23 mouse cellular contexts compared by ENCODE assay signal in genomic region chr12:112158246-112158645, GRCm38 (mm10). TPM values are rescaled to one million over a fixed set of nuclear protein-coding genes. Genes with fewer than 3 reads are reported as not detected.
A peak's percentile ranks its signal among the peaks of the same experiment; 100 is the strongest.
DNase-seq lines count a peak whose midpoint lies in the region; ATAC-seq and TF ChIP-seq lines count a peak whose summit lies in the region.
"Had no signal": no experiment of that assay in that cellular context is flagged by ENCODE, and none has a peak within 500 bp of the region (broad histone marks: within the 10 kb centered on the region; RNA-seq: fewer than 3 reads in every experiment).

No protein-coding gene starts in this region.

- peaks cover 94% of the 10 kb centered on the region for H3K4me1 ChIP-seq in hindbrain, embryonic 10.5 days (replicated peaks)
- peaks cover 20% of the 10 kb centered on the region for H3K4me1 ChIP-seq in hindbrain, embryonic 16.5 days (ENCODE audit: control insufficient read depth, insufficient read depth, low read depth, low read length)
- peaks cover 21% of the 10 kb centered on the region for H3K4me1 ChIP-seq in kidney, embryonic 15.5 days
- H3K4me1 ChIP-seq in G1E (ENCODE audit: insufficient read depth, low read depth, low read length) = no peaks in the 10 kb centered on the region
- H3K4me1 ChIP-seq in embryonic facial prominence, embryonic 14.5 days (ENCODE audit: control insufficient read depth, insufficient read depth, low read length) = peaks cover 11% of the 10 kb centered on the region; the same call in 1 of the 2 replicates
- peaks cover 15% of the 10 kb centered on the region for H3K4me1 ChIP-seq in heart, adult 2 months (ENCODE audit: control insufficient read depth, insufficient read depth, low read length)

- 0 out of 2 replicates have a peak, but pooled peaks have one; percentile 6 for TF ChIP-seq CTCF in G1E (IDR thresholded peaks at IDR 0.05; ENCODE audit: low read depth, low read length)
- TF ChIP-seq CTCF in heart, adult 2 months (IDR thresholded peaks at IDR 0.05) = no peak

- no peak overlapping the region for H3K9ac ChIP-seq in hindbrain, embryonic 16.5 days (ENCODE audit: low read depth, low read length)
- no peak overlapping the region for H3K9ac ChIP-seq in kidney, embryonic 15.5 days
- no peak overlapping the region for H3K9ac ChIP-seq in embryonic facial prominence, embryonic 14.5 days (ENCODE audit: low read depth, low read length)
- H3K9ac ChIP-seq in heart, adult 2 months (ENCODE audit: low read depth, low read length) = no peak overlapping the region
- H3K9ac ChIP-seq: hindbrain, embryonic 13.5 days had no signal

- no peak for TF ChIP-seq POLR2A in heart, adult 2 months (IDR thresholded peaks at IDR 0.05; ENCODE audit: insufficient read depth, low read depth, low read length)

- 64% methylated on average over 8 of the region's 8 CpGs for WGBS in hindbrain, embryonic 10.5 days
- 71% methylated on average over 8 of the region's 8 CpGs for WGBS in hindbrain, embryonic 16.5 days
- WGBS in kidney, embryonic 15.5 days = 48% methylated on average over 8 of the region's 8 CpGs
- 62% methylated on average over 8 of the region's 8 CpGs for WGBS in embryonic facial prominence, embryonic 14.5 days
- 58% methylated on average over 8 of the region's 8 CpGs for WGBS in heart, adult 2 months

- no peak overlapping the region for H3K4me3 ChIP-seq in hindbrain, embryonic 10.5 days
- no peak overlapping the region for H3K4me3 ChIP-seq in hindbrain, embryonic 16.5 days (ENCODE audit: low read length)
- H3K4me3 ChIP-seq in kidney, embryonic 15.5 days (replicated peaks) = no peak overlapping the region
- H3K4me3 ChIP-seq in G1E (ENCODE audit: low read depth, low read length) = no peak overlapping the region
- no peak overlapping the region for H3K4me3 ChIP-seq in embryonic facial prominence, embryonic 14.5 days (ENCODE audit: low read depth, low read length)
- no peak overlapping the region for H3K4me3 ChIP-seq in heart, adult 2 months
- H3K4me3 ChIP-seq: heart, embryonic 10.5 days; hindbrain, embryonic 13.5 days had no signal

- H3K27ac ChIP-seq in hindbrain, embryonic 10.5 days = peak overlapping the region; percentile 43; the same call in 1 of the 2 replicates
- H3K27ac ChIP-seq in hindbrain, embryonic 16.5 days (ENCODE audit: low read depth, low read length) = no peak overlapping the region
- no peak overlapping the region for H3K27ac ChIP-seq in kidney, embryonic 15.5 days
- no peak overlapping the region for H3K27ac ChIP-seq in embryonic facial prominence, embryonic 14.5 days (replicated peaks; ENCODE audit: low read depth, low read length)
- H3K27ac ChIP-seq in heart, adult 2 months = no peak overlapping the region
- H3K27ac ChIP-seq: hindbrain, embryonic 13.5 days had no signal

- no peak for TF ChIP-seq EP300 in heart, adult 2 months (IDR thresholded peaks at IDR 0.05; ENCODE audit: insufficient read depth, low read depth, low read length)

- no peaks in the 10 kb centered on the region; the same call in 1 of the 2 replicates for H3K79me2 ChIP-seq in heart, adult 2 months (replicated peaks; ENCODE audit: control insufficient read depth, insufficient read depth, low read length)

- no peak for DNase-seq in hindbrain, embryonic 10.5 days (ENCODE audit: low spot score)
- no peak for DNase-seq in kidney, adult 11 months
- no peak for DNase-seq in G1E (ENCODE audit: low spot score)
- DNase-seq in embryonic facial prominence, embryonic 14.5 days (ENCODE audit: low spot score) = no peak
- DNase-seq in heart, adult 2 months = no peak
- DNase-seq: adrenal gland, postnatal 14 days; cerebellum, adult 18-20 months; cerebellum, adult 9-11 months; cerebellum, postnatal 36 days; gastrocnemius, postnatal 36 days; heart, adult 11 months; heart, postnatal 10 days; heart, postnatal 4 days had no signal

- no peak overlapping the region for H3K4me2 ChIP-seq in hindbrain, embryonic 16.5 days (ENCODE audit: low read length)
- no peak overlapping the region for H3K4me2 ChIP-seq in kidney, embryonic 15.5 days
- no peak overlapping the region for H3K4me2 ChIP-seq in embryonic facial prominence, embryonic 14.5 days (ENCODE audit: low read depth, low read length)
- H3K4me2 ChIP-seq: hindbrain, embryonic 13.5 days had no signal

- peaks cover 46% of the 10 kb centered on the region for H3K36me3 ChIP-seq in hindbrain, embryonic 10.5 days
- H3K36me3 ChIP-seq in hindbrain, embryonic 16.5 days (ENCODE audit: control insufficient read depth, insufficient read depth, low read length) = no peaks in the 10 kb centered on the region
- peaks cover 6% of the 10 kb centered on the region; the same call in 1 of the 2 replicates for H3K36me3 ChIP-seq in kidney, embryonic 15.5 days
- no peaks in the 10 kb centered on the region for H3K36me3 ChIP-seq in G1E (replicated peaks)
- H3K36me3 ChIP-seq in embryonic facial prominence, embryonic 14.5 days (ENCODE audit: control insufficient read depth, insufficient read depth, low read length) = peaks cover 14% of the 10 kb centered on the region; the same call in 1 of the 2 replicates
- H3K36me3 ChIP-seq in heart, adult 2 months (ENCODE audit: control insufficient read depth, insufficient read depth, low read length) = no peaks in the 10 kb centered on the region
- H3K36me3 ChIP-seq: hindbrain, embryonic 13.5 days had no signal

- peaks cover 85% of the 10 kb centered on the region for H3K27me3 ChIP-seq in hindbrain, embryonic 10.5 days (ENCODE audit: insufficient read depth, poor library complexity, severe bottlenecking)
- peaks cover 15% of the 10 kb centered on the region for H3K27me3 ChIP-seq in hindbrain, embryonic 16.5 days (replicated peaks; ENCODE audit: control insufficient read depth, insufficient read depth, low read length)
- H3K27me3 ChIP-seq in kidney, embryonic 15.5 days = 0 out of 2 replicates have a peak, but pooled peaks cover 3% of the 10 kb centered on the region
- H3K27me3 ChIP-seq in G1E (ENCODE audit: insufficient read depth, low read length) = peaks cover 2% of the 10 kb centered on the region; the same call in 1 of the 2 replicates
- H3K27me3 ChIP-seq in embryonic facial prominence, embryonic 14.5 days (replicated peaks; ENCODE audit: control insufficient read depth, insufficient read depth, low read length) = no peaks in the 10 kb centered on the region
- H3K27me3 ChIP-seq in heart, adult 2 months (ENCODE audit: control insufficient read depth, insufficient read depth, low read length) = no peaks in the 10 kb centered on the region
- H3K27me3 ChIP-seq: Patski had no signal

- ATAC-seq in hindbrain, embryonic 16.5 days = no peak
- peak; percentile 19; the same call in 1 of the 2 replicates for ATAC-seq in kidney, embryonic 15.5 days (replicated peaks; ENCODE audit: low FRiP score)
- no peak for ATAC-seq in G1E (ENCODE audit: extremely low read depth, insufficient number of reproducible peaks, low FRiP score, poor library complexity, severe bottlenecking)
- peak; percentile 61; the same call in 1 of the 2 replicates for ATAC-seq in embryonic facial prominence, embryonic 14.5 days (ENCODE audit: low read depth)
- ATAC-seq in megakaryocyte progenitor cell, adult 5-6 weeks (replicated peaks; ENCODE audit: poor library complexity) = no peak
- ATAC-seq: activated CD4-positive, CD25-positive, alpha-beta regulatory T cell, adult 4 months; forebrain, embryonic 14.5 days; Patski had no signal

- no peaks in the 10 kb centered on the region for H3K9me3 ChIP-seq in hindbrain, embryonic 10.5 days
- H3K9me3 ChIP-seq in hindbrain, embryonic 16.5 days (ENCODE audit: control insufficient read depth, low read length) = no peaks in the 10 kb centered on the region
- H3K9me3 ChIP-seq in kidney, embryonic 15.5 days (replicated peaks) = no peaks in the 10 kb centered on the region
- no peaks in the 10 kb centered on the region for H3K9me3 ChIP-seq in G1E (replicated peaks)
- H3K9me3 ChIP-seq in embryonic facial prominence, embryonic 14.5 days (ENCODE audit: control insufficient read depth, low read length) = no peaks in the 10 kb centered on the region
- H3K9me3 ChIP-seq: heart, embryonic 10.5 days; hindbrain, embryonic 13.5 days had no signal

- intact Hi-C loops in heart, adult 2 months (cut with DNase I) = no loop called here

RNA-seq across cellular contexts. Expression of gene Kif26a, which starts 12.2 kb away (rescaled TPM):
- 2.7 and 3.1 TPM in 2 replicates for polyA plus RNA-seq in hindbrain, embryonic 10.5 days (2016; fragmentation: Nextera tagmentation; extraction: Ambion mirVana)
- polyA plus RNA-seq in hindbrain, embryonic 16.5 days (2015; fragmentation: Nextera tagmentation; extraction: Ambion mirVana) = 2.5 and 3.8 TPM in 2 replicates
- polyA plus RNA-seq in kidney, embryonic 15.5 days (2015; fragmentation: Nextera tagmentation; extraction: Ambion mirVana) = 3.6 and 4.5 TPM in 2 replicates
- total RNA-seq in G1E (2014; fragmentation: Nextera tagmentation) = not detected in 2 replicates
- total RNA-seq in G1E (2017) = 0.06 TPM in 1 of 2 replicates, not detected in the other
- polyA plus RNA-seq in G1E (2012) = not detected in 2 replicates
- polyA plus RNA-seq in embryonic facial prominence, embryonic 14.5 days (2014; fragmentation: Nextera tagmentation; extraction: Ambion mirVana) = 4.0 TPM in 2 replicates
- total RNA-seq in megakaryocyte progenitor cell, adult 5-6 weeks (2015) = not detected in 2 replicates
- not detected in 2 replicates for total RNA-seq in megakaryocyte progenitor cell, adult 5-6 weeks (2017)
- total RNA-seq in heart, adult 2 months (2021) = 10 to 100 TPM; 10.7 to 12.0 TPM
- 7.3 and 8.2 TPM in 2 replicates for polyA plus RNA-seq in heart, adult 2 months (2012; rRNA removed)
- polyA plus RNA-seq: activated CD4-positive, CD25-positive, alpha-beta regulatory T cell, adult 4 months; C2C12 had no signal

RNA-seq across cellular contexts. Expression of gene Aspg, which starts 51.8 kb away (rescaled TPM):
- 1.4 and 2.1 TPM in 2 replicates for polyA plus RNA-seq in hindbrain, embryonic 10.5 days (2016; fragmentation: Nextera tagmentation; extraction: Ambion mirVana)
- polyA plus RNA-seq in hindbrain, embryonic 16.5 days (2015; fragmentation: Nextera tagmentation; extraction: Ambion mirVana) = 2.2 and 2.6 TPM in 2 replicates
- polyA plus RNA-seq in kidney, embryonic 15.5 days (2015; fragmentation: Nextera tagmentation; extraction: Ambion mirVana) = 1.9 and 3.1 TPM in 2 replicates
- not detected in 2 replicates for total RNA-seq in G1E (2014; fragmentation: Nextera tagmentation)
- 0.33 TPM in 1 of 2 replicates, not detected in the other for total RNA-seq in G1E (2017)
- not detected in 2 replicates for polyA plus RNA-seq in G1E (2012)
- 1.4 and 2.6 TPM in 2 replicates for polyA plus RNA-seq in embryonic facial prominence, embryonic 14.5 days (2014; fragmentation: Nextera tagmentation; extraction: Ambion mirVana)
- not detected in 2 replicates for total RNA-seq in megakaryocyte progenitor cell, adult 5-6 weeks (2015)
- total RNA-seq in megakaryocyte progenitor cell, adult 5-6 weeks (2017) = not detected in 2 replicates
- under 1 TPM; 0.55 to 0.61 TPM for total RNA-seq in heart, adult 2 months (2021)
- polyA plus RNA-seq in heart, adult 2 months (2012; rRNA removed) = 4.4 and 11.1 TPM in 2 replicates
- total RNA-seq: gastrocnemius, adult 8-10 months had no signal
- polyA plus RNA-seq: activated CD4-positive, CD25-positive, alpha-beta regulatory T cell, adult 4 months had no signal

Comparison
In these comparisons a context has a peak if more than half of its experiments do, and no peak if none do; other contexts are left out.
1. ATAC-seq: peak in kidney, embryonic 15.5 days (single experiment) and embryonic facial prominence, embryonic 14.5 days (single experiment); none in hindbrain, embryonic 16.5 days (single experiment), G1E (single experiment) and megakaryocyte progenitor cell, adult 5-6 weeks (single experiment).